In genomic region chr11:101172434-101172815, GRCm38 (mm10) we compare ENCODE assay signal across 8 mouse cellular contexts. TPM values are rescaled to one million over a fixed set of nuclear protein-coding genes. Genes with fewer than 3 reads are reported as not detected.
DNase-seq lines count a peak whose midpoint lies in the region; ATAC-seq and TF ChIP-seq lines count a peak whose summit lies in the region.

No protein-coding gene starts in this region.

- peak overlapping the region; percentile 72 for H3K4me2 ChIP-seq in heart, postnatal 0 days (ENCODE audit: low read depth, low read length)
- H3K4me2 ChIP-seq in hindbrain, embryonic 15.5 days = peak overlapping the region; percentile 81
- peak overlapping the region; percentile 92 for H3K4me2 ChIP-seq in midbrain, embryonic 16.5 days (ENCODE audit: low read length)

- no peak for DNase-seq in heart, postnatal 0 days (ENCODE audit: low spot score)
- DNase-seq in heart, adult 9 months (ENCODE audit: low spot score in 2 of 2) = no peak
- DNase-seq in MEL (ENCODE audit: low read depth, low spot score) = peak; percentile 71
- no peak for DNase-seq in urinary bladder, adult 2 months (ENCODE audit: low spot score)
- DNase-seq in testis, postnatal 10 days (ENCODE audit: low spot score) = no peak
- DNase-seq in cerebellum, adult 11 months = no peak

- TF ChIP-seq EP300 in heart, postnatal 0 days (IDR thresholded peaks at IDR 0.05; ENCODE audit: low read depth) = no peak
- no peak for TF ChIP-seq EP300 in MEL (IDR thresholded peaks at IDR 0.05; ENCODE audit: low read depth in 1 of 2, low read length in 2 of 2)

- no peak for TF ChIP-seq CTCF in heart, postnatal 0 days (IDR thresholded peaks at IDR 0.05; ENCODE audit: low read depth)
- no peak for TF ChIP-seq CTCF in MEL (IDR thresholded peaks at IDR 0.05 in 2 of 3, conservative IDR thresholded peaks at IDR 0.05 in 1 of 3; ENCODE audit: control insufficient read depth in 1 of 3, insufficient read depth in 1 of 3, low read depth in 2 of 3, low read length in 3 of 3, poor library complexity in 1 of 3, severe bottlenecking in 1 of 3)

- 24% methylated on average over 5 of the region's 5 CpGs for WGBS in heart, postnatal 0 days
- 12% methylated on average over 5 of the region's 5 CpGs for WGBS in hindbrain, embryonic 15.5 days
- 9% methylated on average over 5 of the region's 5 CpGs for WGBS in midbrain, embryonic 16.5 days

- no peak for ATAC-seq in heart, postnatal 0 days (ENCODE audit: insufficient read depth, low read depth)
- no peak for ATAC-seq in hindbrain, embryonic 15.5 days (ENCODE audit: low FRiP score, low read depth)
- no peak for ATAC-seq in midbrain, embryonic 16.5 days

- TF ChIP-seq POLR2A in MEL (IDR thresholded peaks at IDR 0.05; ENCODE audit: control insufficient read depth in 1 of 2, insufficient read depth in 1 of 2, low read depth in 1 of 2, low read length in 2 of 2, poor library complexity in 1 of 2) = no peak

- peaks cover 7% of the 10 kb centered on the region for H3K36me3 ChIP-seq in heart, postnatal 0 days (replicated peaks; ENCODE audit: control insufficient read depth, insufficient read depth, low read length)
- H3K36me3 ChIP-seq in MEL (ENCODE audit: control insufficient read depth in 1 of 2, insufficient read depth in 2 of 2, low read length in 2 of 2) = peaks cover 0 to 6% of the 10 kb centered on the region in 2 experiments; a peak in 2 of 4 replicates
- H3K36me3 ChIP-seq in hindbrain, embryonic 15.5 days = peaks cover 5% of the 10 kb centered on the region; the same call in 1 of the 2 replicates
- H3K36me3 ChIP-seq in midbrain, embryonic 16.5 days (ENCODE audit: control insufficient read depth, insufficient read depth, low read length) = peaks cover 3% of the 10 kb centered on the region; the same call in 1 of the 2 replicates

- no peak for TF ChIP-seq RAD21 in MEL (IDR thresholded peaks at IDR 0.05; ENCODE audit: low read depth, low read length)

- H3K4me1 ChIP-seq in heart, postnatal 0 days (ENCODE audit: control insufficient read depth, insufficient read depth) = peaks cover 41% of the 10 kb centered on the region
- H3K4me1 ChIP-seq in MEL (ENCODE audit: control insufficient read depth in 1 of 2, insufficient read depth in 2 of 2, low read length in 2 of 2) = peaks cover 0 to 19% of the 10 kb centered on the region in 2 experiments; a peak in 2 of 4 replicates
- peaks cover 75% of the 10 kb centered on the region for H3K4me1 ChIP-seq in hindbrain, embryonic 15.5 days (replicated peaks)
- H3K4me1 ChIP-seq in midbrain, embryonic 16.5 days (ENCODE audit: control insufficient read depth, insufficient read depth, low read length) = peaks cover 63% of the 10 kb centered on the region

- peaks cover 9% of the 10 kb centered on the region for H3K27me3 ChIP-seq in heart, postnatal 0 days (ENCODE audit: control insufficient read depth, insufficient read depth, low read length)
- peaks cover 0 to 4% of the 10 kb centered on the region in 2 experiments; a peak in 2 of 4 replicates for H3K27me3 ChIP-seq in MEL (ENCODE audit: control insufficient read depth in 1 of 2, insufficient read depth in 2 of 2, low read length in 2 of 2)
- peaks cover 25% of the 10 kb centered on the region for H3K27me3 ChIP-seq in hindbrain, embryonic 15.5 days
- H3K27me3 ChIP-seq in midbrain, embryonic 16.5 days (ENCODE audit: control insufficient read depth, insufficient read depth, low read depth, low read length) = peaks cover 23% of the 10 kb centered on the region

- peak overlapping the region; percentile 52 for H3K4me3 ChIP-seq in heart, postnatal 0 days (ENCODE audit: low read depth, low read length)
- peak overlapping the region; percentile 51 to 69 for H3K4me3 ChIP-seq in MEL (ENCODE audit: control insufficient read depth in 1 of 2, insufficient read depth in 1 of 2, low read depth in 2 of 2, low read length in 2 of 2)
- peak overlapping the region; percentile 82 for H3K4me3 ChIP-seq in hindbrain, embryonic 15.5 days
- peak overlapping the region; percentile 54 for H3K4me3 ChIP-seq in midbrain, embryonic 16.5 days (ENCODE audit: low read depth, low read length)

- no peaks in the 10 kb centered on the region; the same call in 1 of the 2 replicates for H3K79me2 ChIP-seq in MEL (ENCODE audit: control insufficient read depth, insufficient read depth, low read length, poor library complexity)

- no peaks in the 10 kb centered on the region for H3K9me3 ChIP-seq in heart, postnatal 0 days (replicated peaks; ENCODE audit: control insufficient read depth, low read length)
- H3K9me3 ChIP-seq in MEL (replicated peaks; ENCODE audit: insufficient read depth, low read length) = no peaks in the 10 kb centered on the region
- no peaks in the 10 kb centered on the region for H3K9me3 ChIP-seq in hindbrain, embryonic 15.5 days
- H3K9me3 ChIP-seq in midbrain, embryonic 16.5 days (replicated peaks; ENCODE audit: control insufficient read depth, low read length, poor library complexity, severe bottlenecking) = no peaks in the 10 kb centered on the region

- peak overlapping the region; percentile 39; the same call in 1 of the 2 replicates for H3K9ac ChIP-seq in heart, postnatal 0 days (replicated peaks; ENCODE audit: low read depth, low read length)
- H3K9ac ChIP-seq in MEL (ENCODE audit: control insufficient read depth, low read depth, low read length, poor library complexity, severe bottlenecking) = peak overlapping the region; percentile 60
- peak overlapping the region; percentile 44 for H3K9ac ChIP-seq in hindbrain, embryonic 15.5 days
- H3K9ac ChIP-seq in midbrain, embryonic 16.5 days (ENCODE audit: low read depth, low read length) = peak overlapping the region; percentile 63

- H3K27ac ChIP-seq in heart, postnatal 0 days (ENCODE audit: low read depth) = peak overlapping the region; percentile 78
- H3K27ac ChIP-seq in MEL (ENCODE audit: control insufficient read depth, low read depth, low read length) = no peak overlapping the region
- peak overlapping the region; percentile 85 for H3K27ac ChIP-seq in hindbrain, embryonic 15.5 days (replicated peaks)
- peak overlapping the region; percentile 79 for H3K27ac ChIP-seq in midbrain, embryonic 16.5 days (ENCODE audit: low read length)

TF ChIP-seq in MEL, 35 proteins besides CTCF, POLR2A, EP300 and RAD21 (continues in another document):
- peak; percentile 41 for TF ChIP-seq TAL1 (IDR thresholded peaks at IDR 0.05; ENCODE audit: low read length)
- TF ChIP-seq HCFC1 (IDR thresholded peaks at IDR 0.05; ENCODE audit: low read depth, low read length) = no peak

RNA-seq across cellular contexts. Expression of gene Plekhh3, which starts 1.3 kb away (rescaled TPM):
- 22.0 and 23.2 TPM in 2 replicates for total RNA-seq in heart, postnatal 0 days (2014; rRNA removed; ENCODE audit: low replicate concordance)
- polyA plus RNA-seq in heart, postnatal 0 days (2015; fragmentation: Nextera tagmentation; extraction: Ambion mirVana) = 9.5 and 10.6 TPM in 2 replicates
- total RNA-seq in MEL (2012; rRNA removed) = 0.81 and 1.4 TPM in 2 replicates
- 1 to 10 TPM in 1 of 2 experiments, not detected in 1; 1.5 TPM for polyA plus RNA-seq in MEL (2012; ENCODE audit: insufficient read depth in 1 of 2, insufficient read length in 2 of 2, low read depth in 1 of 2, low replicate concordance in 2 of 2, missing spikeins in 1 of 2)
- polyA plus RNA-seq in hindbrain, embryonic 15.5 days (2015; fragmentation: Nextera tagmentation; extraction: Ambion mirVana) = 9.5 and 11.8 TPM in 2 replicates
- polyA plus RNA-seq in midbrain, embryonic 16.5 days (2015; fragmentation: Nextera tagmentation; extraction: Ambion mirVana) = 6.5 and 7.6 TPM in 2 replicates
- polyA plus RNA-seq in urinary bladder, adult 2 months (2012; rRNA removed) = 33.9 and 35.6 TPM in 2 replicates

RNA-seq across cellular contexts. Expression of gene Cntnap1, which starts 2.1 kb away (rescaled TPM):
- 0.54 and 1.4 TPM in 2 replicates for total RNA-seq in heart, postnatal 0 days (2014; rRNA removed; ENCODE audit: low replicate concordance)
- 0.20 and 0.21 TPM in 2 replicates for polyA plus RNA-seq in heart, postnatal 0 days (2015; fragmentation: Nextera tagmentation; extraction: Ambion mirVana)
- not detected in 2 replicates for total RNA-seq in MEL (2012; rRNA removed)
- under 1 TPM in 1 of 2 experiments, not detected in 1; 0.01 TPM for polyA plus RNA-seq in MEL (2012; ENCODE audit: insufficient read depth in 1 of 2, insufficient read length in 2 of 2, low read depth in 1 of 2, low replicate concordance in 2 of 2, missing spikeins in 1 of 2)
- polyA plus RNA-seq in hindbrain, embryonic 15.5 days (2015; fragmentation: Nextera tagmentation; extraction: Ambion mirVana) = 7.5 and 8.0 TPM in 2 replicates
- 4.2 and 4.7 TPM in 2 replicates for polyA plus RNA-seq in midbrain, embryonic 16.5 days (2015; fragmentation: Nextera tagmentation; extraction: Ambion mirVana)
- 4.2 and 5.8 TPM in 2 replicates for polyA plus RNA-seq in urinary bladder, adult 2 months (2012; rRNA removed)

RNA-seq across cellular contexts. Expression of gene Ccr10, which starts 2.8 kb away (rescaled TPM):
- total RNA-seq in heart, postnatal 0 days (2014; rRNA removed; ENCODE audit: low replicate concordance) = 0.19 TPM in 1 of 2 replicates, not detected in the other
- 0.31 and 0.52 TPM in 2 replicates for polyA plus RNA-seq in heart, postnatal 0 days (2015; fragmentation: Nextera tagmentation; extraction: Ambion mirVana)
- total RNA-seq in MEL (2012; rRNA removed) = not detected in 2 replicates
- polyA plus RNA-seq in MEL (2012; ENCODE audit: insufficient read depth in 1 of 2, insufficient read length in 2 of 2, low read depth in 1 of 2, low replicate concordance in 2 of 2, missing spikeins in 1 of 2) = not detected
- 0.63 and 0.70 TPM in 2 replicates for polyA plus RNA-seq in hindbrain, embryonic 15.5 days (2015; fragmentation: Nextera tagmentation; extraction: Ambion mirVana)
- polyA plus RNA-seq in midbrain, embryonic 16.5 days (2015; fragmentation: Nextera tagmentation; extraction: Ambion mirVana) = 0.47 and 0.62 TPM in 2 replicates
- 0.19 and 0.21 TPM in 2 replicates for polyA plus RNA-seq in urinary bladder, adult 2 months (2012; rRNA removed)

RNA-seq across cellular contexts. Expression of gene Tubg2, which starts 16.7 kb away (rescaled TPM):
- total RNA-seq in heart, postnatal 0 days (2014; rRNA removed; ENCODE audit: low replicate concordance) = 0.08 TPM in 1 of 2 replicates, not detected in the other
- polyA plus RNA-seq in heart, postnatal 0 days (2015; fragmentation: Nextera tagmentation; extraction: Ambion mirVana) = 1.8 and 2.1 TPM in 2 replicates
- total RNA-seq in MEL (2012; rRNA removed) = not detected in 2 replicates
- polyA plus RNA-seq in MEL (2012; ENCODE audit: insufficient read depth in 1 of 2, insufficient read length in 2 of 2, low read depth in 1 of 2, low replicate concordance in 2 of 2, missing spikeins in 1 of 2) = not detected
- polyA plus RNA-seq in hindbrain, embryonic 15.5 days (2015; fragmentation: Nextera tagmentation; extraction: Ambion mirVana) = 48.0 and 53.1 TPM in 2 replicates
- polyA plus RNA-seq in midbrain, embryonic 16.5 days (2015; fragmentation: Nextera tagmentation; extraction: Ambion mirVana) = 62.9 and 71.4 TPM in 2 replicates
- polyA plus RNA-seq in urinary bladder, adult 2 months (2012; rRNA removed) = 3.3 and 5.0 TPM in 2 replicates

RNA-seq across cellular contexts. Expression of gene Tubg1, which starts 52.7 kb away (rescaled TPM):
- total RNA-seq in heart, postnatal 0 days (2014; rRNA removed; ENCODE audit: low replicate concordance) = 47.4 and 54.8 TPM in 2 replicates
- 38.7 and 39.4 TPM in 2 replicates for polyA plus RNA-seq in heart, postnatal 0 days (2015; fragmentation: Nextera tagmentation; extraction: Ambion mirVana)
- total RNA-seq in MEL (2012; rRNA removed) = 60.0 and 68.1 TPM in 2 replicates
- 100 to 1,000 TPM; 125 to 183 TPM for polyA plus RNA-seq in MEL (2012; ENCODE audit: insufficient read depth in 1 of 2, insufficient read length in 2 of 2, low read depth in 1 of 2, low replicate concordance in 2 of 2, missing spikeins in 1 of 2)
- polyA plus RNA-seq in hindbrain, embryonic 15.5 days (2015; fragmentation: Nextera tagmentation; extraction: Ambion mirVana) = 78.0 and 79.8 TPM in 2 replicates
- 72.6 and 75.0 TPM in 2 replicates for polyA plus RNA-seq in midbrain, embryonic 16.5 days (2015; fragmentation: Nextera tagmentation; extraction: Ambion mirVana)
- 4.3 and 11.0 TPM in 2 replicates for polyA plus RNA-seq in urinary bladder, adult 2 months (2012; rRNA removed)
